Mouse (Mus musculus) heart, embryonic 16.5 days (tissue): ENCODE measurements around the gene Scrg1. TPM values are rescaled to one million over a fixed set of nuclear protein-coding genes. Genes with fewer than 3 reads are reported as not detected.

Experiments
- ATAC-seq: fragments of 200-750 bp; cut with Nextera tagmentation; replicated peaks from 2 replicates; pipeline ENCODE4 v1.8.0; 2017; ENCODE audit warnings: moderate number of reproducible peaks; ENCODE audit not compliant: insufficient read depth, low FRiP score; ENCODE audit errors: extremely low read depth
- H3K27ac ChIP-seq: fragments of 300-500 bp; sonication (generic); 2 replicates; pipeline ENCODE4 v1.5.1; 2014; ENCODE audit warnings: mild to moderate bottlenecking, low read length, control low read depth, moderate library complexity
- H3K27me3 ChIP-seq: fragments of 300-500 bp; sonication (generic); 2 replicates; pipeline ENCODE4 v1.6.1; 2014; ENCODE audit warnings: low read length, mixed read lengths; ENCODE audit not compliant: control insufficient read depth, insufficient read depth
- H3K36me3 ChIP-seq: fragments of 300-500 bp; sonication (generic); 2 replicates; pipeline ENCODE4 v1.6.1; 2014; ENCODE audit not compliant: control insufficient read depth, insufficient read depth
- H3K4me1 ChIP-seq: fragments of 300-500 bp; sonication (generic); 2 replicates; pipeline ENCODE4 v1.6.1; 2014; ENCODE audit warnings: low read length, mixed read lengths; ENCODE audit not compliant: control insufficient read depth, insufficient read depth
- H3K4me2 ChIP-seq: fragments of 300-500 bp; sonication (generic); 2 replicates; pipeline ENCODE4 v1.6.1; 2014; ENCODE audit warnings: low read depth, mild to moderate bottlenecking, control low read depth, low read length
- H3K4me3 ChIP-seq: fragments of 300-500 bp; sonication (generic); 2 replicates; pipeline ENCODE4 v1.5.1; 2014; ENCODE audit warnings: mild to moderate bottlenecking, control low read depth, low read length
- H3K9ac ChIP-seq: fragments of 300-500 bp; sonication (generic); 2 replicates; pipeline ENCODE4 v1.6.1; 2014; ENCODE audit warnings: low read length, control low read depth
- H3K9me3 ChIP-seq: fragments of 300-500 bp; sonication (generic); replicated peaks from 2 replicates; pipeline ENCODE4 v1.6.1; 2016; ENCODE audit warnings: low read length; ENCODE audit not compliant: control insufficient read depth
- WGBS: fragments of 180-500 bp; shearing (Covaris S2); extraction: QIAGEN DNeasy Blood & Tissue Kit; methylation state at CpG from one replicate; pipeline ENCODE4 v1.1.7; 2014; 5-methylcytosine and 5-hydroxymethylcytosine counted together
- polyA plus RNA-seq: library from polyadenylated mRNA; unstranded; fragments of >200 nt; fragmentation: Nextera tagmentation; extraction: Ambion mirVana; gene quantifications from 2 replicates; pipeline ENCODE4 v1.2.1, GENCODE M21; 2015

Gene Scrg1
- polyA plus RNA-seq: 1.3 and 1.4 TPM in 2 replicates

DNA sequence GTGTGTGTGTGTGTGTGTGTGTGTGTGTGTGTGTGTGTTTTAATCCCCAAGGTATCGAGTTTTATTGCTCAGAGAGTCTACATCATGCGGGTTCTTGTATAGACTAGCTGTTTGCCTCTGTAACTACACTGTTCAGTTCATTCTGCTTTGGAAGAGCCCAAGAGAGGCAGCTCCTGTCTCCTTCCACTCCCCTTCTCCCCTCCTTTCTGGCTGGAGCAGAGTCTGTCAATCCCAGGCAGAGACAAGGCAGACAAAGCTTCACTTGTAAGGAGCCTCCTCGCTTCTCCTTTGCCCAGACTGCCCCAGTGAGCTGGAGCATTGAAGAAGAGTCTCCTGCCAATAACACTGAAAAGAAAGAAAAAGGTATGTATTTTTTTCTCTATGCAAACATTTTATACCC, at the start of gene Scrg1:
Gene Scrg1 (plus strand): TSS at position 159 of the 400 bp plus-strand sequence.
- Histone ChIP-seq H3K27ac (no peak within 1 kb of the TSS), H3K36me3 (no peaks in the 10 kb centered on the region), H3K4me3 (no peak within 1 kb of the TSS), H3K9me3 (peaks cover 5% of the 10 kb centered on the region), H3K9ac (no peak within 1 kb of the TSS), H3K4me1 (no peaks in the 10 kb centered on the region; the same call in 1 of the 2 replicates), H3K4me2 (no peak within 1 kb of the TSS; the same call in 1 of the 2 replicates), H3K27me3 (no peaks in the 10 kb centered on the region)
- 67% methylated on average over 3 of the region's 3 CpGs for WGBS
- ATAC-seq: no peak

DNA sequence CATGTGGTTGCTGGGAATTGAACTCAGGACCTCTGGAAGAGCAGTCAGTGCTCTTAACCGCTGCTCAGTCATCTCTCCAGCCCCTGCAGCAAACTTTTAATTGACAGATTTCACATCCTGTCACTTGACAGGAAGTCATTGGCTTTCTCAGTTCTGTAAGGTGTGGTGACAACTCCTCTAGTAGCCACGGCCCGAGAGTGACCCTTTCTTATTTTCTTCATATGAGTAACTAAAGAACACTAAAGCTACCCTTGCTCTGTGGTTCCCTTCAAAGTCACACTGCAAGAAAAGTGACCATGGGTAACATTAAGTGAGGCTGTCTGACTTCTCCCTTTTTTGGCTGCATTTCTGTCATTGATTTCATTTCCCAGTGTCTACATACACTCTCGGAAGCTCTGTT, 49.4 kb upstream of the Scrg1 start:
- Histone ChIP-seq H3K9ac (no peak overlapping the region), H3K27me3 (no peaks in the 10 kb centered on the region; the same call in 1 of the 2 replicates), H3K4me1 (peaks cover 18% of the 10 kb centered on the region), H3K4me3 (no peak overlapping the region), H3K9me3 (no peaks in the 10 kb centered on the region), H3K36me3 (no peaks in the 10 kb centered on the region), H3K27ac (no peak overlapping the region), H3K4me2 (no peak overlapping the region)
- ATAC-seq: no peak
- WGBS: 81% methylated on average over 4 of the region's 4 CpGs

DNA sequence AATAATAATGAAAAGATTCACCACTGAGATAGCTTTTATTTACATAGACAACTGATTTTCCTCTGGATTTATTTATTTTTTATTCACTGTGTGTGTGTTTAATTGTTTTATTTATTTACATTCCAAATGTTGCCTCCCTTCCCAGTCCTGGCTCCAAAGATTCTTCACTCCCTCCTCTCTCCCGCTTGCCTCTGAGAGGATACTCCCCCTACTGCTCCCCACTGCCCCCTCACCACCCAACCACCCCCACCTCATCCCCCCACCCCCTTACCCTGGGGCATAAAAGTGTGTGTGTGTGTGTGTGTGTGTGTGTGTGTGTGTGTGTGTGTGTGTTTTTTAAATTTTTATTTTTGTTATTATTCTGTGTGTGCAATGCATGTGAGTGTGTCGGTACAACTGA, 46.4 kb upstream of the Scrg1 start:
- peaks cover 6% of the 10 kb centered on the region for H3K4me1 ChIP-seq
- no peak overlapping the region for H3K4me3 ChIP-seq
- 69% methylated on average over 2 of the region's 2 CpGs for WGBS
- no peaks in the 10 kb centered on the region for H3K9me3 ChIP-seq
- no peaks in the 10 kb centered on the region for H3K36me3 ChIP-seq
- H3K4me2 ChIP-seq: no peak overlapping the region
- no peak overlapping the region for H3K27ac ChIP-seq
- no peak overlapping the region for H3K9ac ChIP-seq
- no peak for ATAC-seq
- no peaks in the 10 kb centered on the region; the same call in 1 of the 2 replicates for H3K27me3 ChIP-seq

DNA sequence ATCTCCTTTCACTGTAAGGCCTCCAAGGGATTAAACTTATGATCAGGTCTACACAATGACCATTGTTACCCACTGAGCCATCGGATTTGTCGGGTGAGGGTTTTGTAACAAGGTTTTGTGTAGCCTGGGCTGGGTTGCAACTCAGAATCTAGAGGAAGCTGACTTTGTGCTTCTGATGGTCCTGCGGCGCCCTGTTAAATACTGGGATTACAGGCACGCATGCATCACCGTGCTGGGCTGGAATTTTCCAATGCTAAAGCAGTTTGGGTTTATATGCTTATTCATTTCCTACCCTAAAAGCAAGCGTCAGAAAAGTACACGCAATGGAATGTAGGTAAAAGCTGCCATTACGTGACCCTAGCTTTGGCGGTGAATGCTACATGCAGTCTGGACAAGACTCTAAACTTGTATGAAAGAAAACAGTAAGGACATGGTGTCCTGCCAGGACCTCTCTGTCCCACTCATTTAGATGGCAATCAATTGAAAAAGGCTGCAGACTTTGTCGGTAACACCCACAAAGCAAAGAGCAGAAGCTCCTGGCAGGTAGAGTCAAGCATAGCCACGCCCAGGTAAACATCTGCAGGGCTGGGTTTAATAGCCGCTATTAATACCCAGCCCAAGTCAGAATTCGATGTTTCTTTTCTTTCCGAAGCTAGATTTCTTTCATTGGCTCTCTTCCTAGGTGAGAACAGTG, 45.8 kb upstream of the Scrg1 start:
- Histone ChIP-seq H3K4me3 (peak overlapping the region; percentile 16; the same call in 1 of the 2 replicates), H3K27me3 (no peaks in the 10 kb centered on the region; the same call in 1 of the 2 replicates), H3K4me1 (peaks cover 6% of the 10 kb centered on the region), H3K9me3 (no peaks in the 10 kb centered on the region), H3K9ac (peak overlapping the region; percentile 4), H3K4me2 (peak overlapping the region; percentile 56), H3K27ac (no peak overlapping the region), H3K36me3 (no peaks in the 10 kb centered on the region)
- no peak for ATAC-seq
- WGBS: 48% methylated on average over 15 of the region's 15 CpGs

DNA sequence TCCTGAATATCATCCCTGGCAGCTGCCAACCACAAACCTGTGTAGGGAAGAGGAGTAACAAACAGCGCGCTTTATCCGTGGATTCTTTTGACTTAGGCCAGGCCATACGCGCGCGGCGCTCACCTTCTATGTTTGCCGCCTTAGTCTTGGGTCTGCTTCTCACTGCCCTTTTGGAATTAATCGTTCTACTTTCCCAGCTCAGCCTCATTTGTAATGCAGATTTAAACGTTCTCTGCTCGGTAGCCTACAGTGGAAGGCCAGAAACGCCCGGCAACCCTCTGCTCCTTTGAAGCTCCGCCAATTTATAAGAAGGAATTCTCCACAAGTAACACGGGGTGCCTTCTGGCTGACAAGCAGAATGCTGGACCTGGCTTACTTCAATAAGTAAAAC, 45.3 kb upstream of the Scrg1 start:
- 19% methylated on average over 16 of the region's 16 CpGs for WGBS
- Histone ChIP-seq H3K27me3 (no peaks in the 10 kb centered on the region; the same call in 1 of the 2 replicates), H3K4me3 (peak overlapping the region; percentile 16; the same call in 1 of the 2 replicates)

DNA sequence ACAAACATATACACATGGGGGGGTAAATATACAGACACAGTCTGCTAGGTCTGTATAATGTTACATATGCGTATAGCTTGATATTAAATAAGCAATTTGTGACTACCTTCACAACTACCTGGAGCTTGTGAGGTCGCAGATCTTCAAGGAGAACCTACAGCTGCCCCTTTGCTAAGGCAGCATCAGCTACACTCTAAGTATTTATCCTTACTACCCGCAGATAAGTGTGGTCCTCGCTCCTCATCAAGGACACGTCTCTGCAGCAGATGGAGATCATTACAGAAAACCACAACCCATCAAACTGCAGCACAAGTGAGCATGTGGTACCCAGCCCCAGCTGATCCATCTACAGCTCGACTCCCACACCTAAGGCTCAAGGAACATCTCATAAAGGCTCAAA, 44.4 kb upstream of the Scrg1 start:
- no peaks in the 10 kb centered on the region; the same call in 1 of the 2 replicates for H3K27me3 ChIP-seq
- no peak overlapping the region for H3K9ac ChIP-seq
- H3K4me3 ChIP-seq: no peak overlapping the region
- no peak for ATAC-seq
- 83% methylated on average over 6 of the region's 6 CpGs for WGBS
- H3K27ac ChIP-seq: no peak overlapping the region
- H3K36me3 ChIP-seq: no peaks in the 10 kb centered on the region
- no peak overlapping the region for H3K4me2 ChIP-seq
- H3K4me1 ChIP-seq: peaks cover 6% of the 10 kb centered on the region
- no peaks in the 10 kb centered on the region for H3K9me3 ChIP-seq

More for the DNA sequence above, 45.3 kb upstream of the Scrg1 start:
- ATAC-seq: no peak; the same call in 1 of the 2 replicates
- Histone ChIP-seq H3K4me1 (peaks cover 6% of the 10 kb centered on the region), H3K36me3 (no peaks in the 10 kb centered on the region), H3K9ac (peak overlapping the region; percentile 4), H3K9me3 (no peaks in the 10 kb centered on the region), H3K27ac (peak overlapping the region; percentile 46; the same call in 1 of the 2 replicates), H3K4me2 (peak overlapping the region; percentile 56)

DNA sequence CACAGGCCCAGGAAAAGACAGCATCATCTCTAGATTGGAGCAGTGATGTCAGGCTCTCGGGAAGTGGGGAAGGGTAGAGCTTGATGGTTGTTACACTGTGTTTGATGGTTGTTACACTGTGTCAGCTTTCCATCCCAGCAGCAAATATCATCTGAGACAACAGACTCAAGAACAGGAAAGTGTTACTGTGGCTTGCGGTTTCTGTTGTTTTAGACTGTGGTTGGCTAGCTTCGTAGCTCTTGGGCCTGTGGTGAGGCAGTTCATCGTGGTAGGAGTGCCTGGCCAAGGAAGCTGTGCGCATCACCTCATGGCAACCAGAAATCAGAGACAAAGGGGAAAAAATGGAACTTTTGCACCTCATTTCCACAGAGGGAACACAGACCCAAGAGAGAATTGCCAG, 38.9 kb upstream of the Scrg1 start:
- no peak overlapping the region for H3K4me3 ChIP-seq
- ATAC-seq: no peak
- 87% methylated on average over 5 of the region's 5 CpGs for WGBS

DNA sequence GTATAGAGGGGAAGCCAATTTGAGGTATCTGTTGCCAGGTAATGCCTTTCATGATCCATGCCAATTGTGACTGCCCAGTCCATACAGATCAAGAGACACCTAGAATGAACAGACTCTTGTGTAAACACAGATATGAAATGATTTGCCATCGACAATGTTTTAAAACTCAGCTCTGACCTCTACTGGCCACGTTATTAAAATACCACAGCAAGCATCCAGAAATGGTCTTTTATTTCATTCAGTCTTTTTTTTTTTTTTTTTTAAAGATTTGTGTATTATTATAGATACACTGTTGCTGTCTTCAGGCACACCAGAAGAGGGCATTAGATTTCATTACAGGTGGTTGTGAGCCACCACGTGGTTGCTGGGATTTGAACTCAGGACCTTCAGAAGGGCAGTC, 29.6 kb upstream of the Scrg1 start:
- Histone ChIP-seq H3K9me3 (no peaks in the 10 kb centered on the region), H3K4me2 (no peak overlapping the region), H3K27me3 (no peaks in the 10 kb centered on the region), H3K27ac (no peak overlapping the region), H3K4me1 (peaks cover 4% of the 10 kb centered on the region), H3K4me3 (no peak overlapping the region), H3K36me3 (no peaks in the 10 kb centered on the region), H3K9ac (no peak overlapping the region)
- 18% methylated on average over 3 of the region's 3 CpGs for WGBS
- no peak for ATAC-seq

More for the DNA sequence above, 38.9 kb upstream of the Scrg1 start:
- Histone ChIP-seq H3K27ac (no peak overlapping the region), H3K4me1 (no peaks in the 10 kb centered on the region), H3K36me3 (no peaks in the 10 kb centered on the region), H3K27me3 (no peaks in the 10 kb centered on the region; the same call in 1 of the 2 replicates), H3K9ac (no peak overlapping the region), H3K4me2 (no peak overlapping the region), H3K9me3 (peaks cover 5% of the 10 kb centered on the region)

DNA sequence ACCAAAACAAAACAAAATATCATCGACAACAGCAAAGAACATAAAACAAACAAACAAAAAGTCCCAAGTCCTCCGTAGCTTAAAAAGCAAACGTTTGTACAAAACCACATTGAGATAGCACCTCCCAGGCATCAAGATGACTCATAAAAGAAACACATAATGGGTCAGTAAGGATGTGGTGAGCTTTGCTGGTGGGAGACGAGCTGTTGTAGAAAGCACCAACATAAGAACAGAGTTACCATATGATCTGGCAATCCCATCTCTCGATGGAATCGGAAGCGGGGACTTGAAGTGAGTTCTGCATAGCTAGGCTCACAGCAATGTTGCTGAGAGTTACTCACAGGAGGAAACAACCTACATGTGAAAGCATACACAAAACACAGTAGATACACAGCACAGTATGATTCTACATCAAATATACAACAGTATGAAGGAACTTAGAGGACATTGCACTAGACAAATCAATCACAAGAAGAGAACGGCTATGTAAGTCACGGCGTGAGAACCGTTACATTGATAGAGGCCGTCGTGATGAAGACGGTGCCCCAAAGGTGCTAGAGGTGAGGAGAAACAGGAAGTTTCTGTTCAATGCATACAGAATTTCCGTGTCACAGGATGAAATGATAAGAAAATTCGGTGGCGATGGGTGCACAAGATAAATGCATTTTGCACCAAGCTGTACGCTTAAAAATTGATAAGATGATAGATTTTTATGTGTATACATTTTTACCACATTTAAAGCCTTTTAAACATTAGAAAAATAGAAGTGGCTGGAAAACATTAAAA, 27.9 kb upstream of the Scrg1 start:
- Histone ChIP-seq H3K27ac (no peak overlapping the region), H3K4me2 (no peak overlapping the region), H3K4me1 (peaks cover 4% of the 10 kb centered on the region), H3K9me3 (no peaks in the 10 kb centered on the region), H3K36me3 (no peaks in the 10 kb centered on the region), H3K4me3 (no peak overlapping the region), H3K9ac (no peak overlapping the region), H3K27me3 (no peaks in the 10 kb centered on the region)
- WGBS: 59% methylated on average over 18 of the region's 18 CpGs
- ATAC-seq: no peak
